Mouse (Mus musculus): ENCODE data around the gene Hic2. TPM values are rescaled to one million over a fixed set of nuclear protein-coding genes. Genes with fewer than 3 reads are reported as not detected.

Gene Hic2
- total RNA-seq, 2 experiments from 2014 or later: 4.3 to 4.4 TPM

DNA sequence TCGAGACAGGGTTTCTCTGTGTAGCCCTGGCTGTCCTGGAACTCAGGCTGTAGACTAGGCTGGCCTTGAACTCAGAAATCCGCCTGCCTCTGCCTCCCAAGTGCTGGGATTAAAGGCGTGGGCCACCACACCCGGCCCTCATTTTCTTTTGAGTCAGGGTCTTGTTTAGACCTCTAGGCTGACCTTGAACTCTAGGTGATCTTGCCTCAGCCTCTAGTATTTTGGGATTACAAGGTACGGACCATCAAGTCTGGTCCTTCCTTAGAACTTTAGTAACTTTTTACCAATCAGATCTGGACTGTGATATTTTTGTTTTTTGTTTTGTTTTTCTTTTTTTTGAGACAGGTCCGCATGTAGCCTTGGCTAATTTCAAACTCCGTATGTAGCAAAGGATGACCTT lies 42.3 kb downstream of the Hic2 start, which contains the start of gene Tmem191c:
Gene Tmem191c (plus strand): TSS at position 357 of the 400 bp plus-strand sequence.
- DNase-seq (ENCODE audit: low spot score in 2 of 2): no peak

DNA sequence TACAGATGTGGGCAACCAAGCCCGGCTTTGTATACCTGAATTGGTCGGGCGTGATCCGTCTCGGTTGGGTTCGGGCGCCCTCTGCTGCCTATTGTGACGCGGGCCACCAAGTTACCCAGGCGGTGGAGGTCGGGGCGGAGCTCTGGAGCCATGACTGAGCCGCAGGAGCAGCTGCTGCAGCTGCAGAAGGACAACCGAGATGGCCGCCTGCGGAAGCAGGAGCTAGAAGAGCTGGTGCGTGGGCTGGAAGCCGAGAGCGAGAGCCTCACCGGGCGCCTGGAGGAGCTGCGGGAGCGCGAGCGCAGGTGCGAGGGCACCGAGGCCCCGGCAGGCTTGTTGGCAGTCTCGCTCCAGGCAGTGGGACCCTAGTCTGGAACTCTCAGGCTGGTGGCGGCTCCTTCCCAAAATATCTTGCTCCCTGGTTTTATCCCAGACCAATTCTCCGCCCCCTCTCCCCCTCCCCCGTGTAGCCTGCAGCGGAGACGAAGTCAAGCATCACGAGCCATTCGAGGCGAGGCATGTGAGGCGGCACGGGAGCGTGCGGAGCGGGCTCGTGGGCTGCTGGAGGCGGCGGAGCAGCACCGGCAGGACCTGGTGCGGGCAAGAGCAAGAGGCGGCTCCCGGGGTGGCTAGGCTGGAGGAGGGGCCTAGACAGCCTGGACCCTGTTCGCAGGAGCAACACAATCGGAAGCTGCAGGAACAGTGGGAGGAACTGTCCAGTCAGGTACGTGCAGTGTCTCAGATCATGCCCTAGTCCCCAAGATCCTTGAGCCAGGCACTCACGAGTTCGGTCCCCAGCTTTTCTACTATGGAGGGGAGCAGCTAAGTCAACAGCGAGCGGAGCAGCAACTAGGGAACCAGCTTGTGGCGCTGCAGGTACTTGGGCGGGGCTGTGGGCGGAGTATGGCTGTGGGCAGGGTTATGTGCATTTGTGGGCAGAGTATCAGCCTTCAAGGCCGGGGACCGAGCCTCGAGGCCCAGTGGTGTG lies 43.1 kb downstream of the Hic2 start:
- DNase-seq (ENCODE audit: low spot score in 2 of 2): peak; percentile 91 to 92

DNA sequence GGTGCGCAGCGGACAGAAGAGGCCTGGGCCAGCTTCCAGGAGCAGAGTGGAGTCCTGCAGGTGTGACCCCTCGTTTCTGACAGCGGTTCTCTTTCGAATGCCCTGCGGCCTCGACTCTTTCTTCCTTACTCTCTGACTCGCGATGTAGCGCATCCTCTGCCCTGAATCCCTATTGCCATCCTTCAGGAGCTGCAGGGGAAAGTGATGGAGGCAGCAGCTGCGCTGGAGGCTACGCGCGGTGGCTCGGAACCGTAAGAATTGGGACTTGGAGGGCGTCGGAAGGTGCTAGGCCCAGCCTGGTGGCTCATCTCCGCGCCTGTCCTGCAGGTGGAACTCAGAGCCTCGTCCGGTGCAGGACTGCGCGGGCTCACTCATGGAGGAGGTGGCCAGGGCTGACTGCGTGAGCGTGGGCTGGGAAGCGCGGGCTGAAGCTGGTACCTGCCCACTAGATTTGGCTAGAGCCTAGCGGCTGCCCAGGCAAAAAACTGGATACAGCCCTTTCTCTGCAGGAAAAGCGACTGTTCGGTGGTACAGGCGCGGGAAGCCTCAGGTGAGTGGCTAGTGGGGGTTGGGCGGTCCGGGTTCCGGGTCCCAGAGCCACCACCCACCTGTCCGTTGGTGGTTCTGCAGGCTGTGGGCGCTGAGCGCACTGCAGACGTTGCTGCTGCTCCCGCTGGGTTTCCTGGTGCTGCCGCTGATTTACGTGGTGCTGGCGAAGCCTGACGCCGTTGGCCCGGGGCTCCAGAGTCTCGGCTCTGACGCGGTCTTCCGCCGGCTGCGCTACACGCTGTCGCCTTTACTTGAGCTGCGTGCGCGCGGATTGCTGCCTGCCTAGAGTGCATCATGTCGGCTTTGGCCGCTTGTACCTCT lies 44.2 kb downstream of the Hic2 start:
- peak; percentile 49 to 65 for DNase-seq (ENCODE audit: low spot score in 2 of 2)

DNA sequence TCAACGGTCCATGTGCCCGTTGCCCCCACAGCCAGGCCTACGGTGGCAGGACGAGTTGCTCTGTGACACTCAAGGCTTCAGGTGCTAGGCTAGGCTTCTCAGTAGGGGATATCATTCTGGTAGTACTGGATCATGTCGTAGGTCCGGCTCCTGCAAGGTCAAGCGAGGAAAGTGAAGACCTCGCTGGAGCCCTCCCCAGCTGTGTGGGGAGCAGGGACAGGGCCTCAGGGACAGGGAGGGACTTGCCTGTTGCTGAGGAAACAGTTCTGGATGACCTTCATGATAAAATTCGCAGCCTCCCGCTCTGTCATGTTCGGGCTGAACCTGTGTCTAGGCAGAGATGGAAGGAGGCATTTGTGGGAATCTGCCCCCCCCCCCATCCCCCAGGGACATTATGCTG lies 47.1 kb downstream of the Hic2 start:
- DNase-seq (ENCODE audit: low spot score in 2 of 2): no peak

DNA sequence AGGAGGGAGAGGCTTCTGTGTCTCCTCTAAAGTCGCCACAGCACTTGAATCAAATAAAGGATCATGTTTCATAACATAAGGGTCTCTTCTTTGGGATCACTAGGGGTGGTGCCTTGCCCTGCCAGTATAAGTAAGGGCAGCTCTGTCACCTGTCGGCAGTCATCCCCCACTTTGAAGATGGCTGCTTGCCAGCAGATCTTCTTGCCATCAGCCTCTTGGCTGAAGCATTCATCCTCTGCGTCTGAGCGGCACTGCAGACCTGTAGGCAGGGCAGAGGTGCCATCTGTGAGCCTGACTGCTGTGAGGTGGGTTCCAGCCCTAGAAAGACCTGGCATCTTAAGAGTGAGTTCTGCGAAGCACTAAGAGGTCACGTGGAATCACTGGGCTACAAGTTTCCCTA lies 49.8 kb downstream of the Hic2 start:
- no peak for DNase-seq (ENCODE audit: low spot score in 2 of 2)

DNA sequence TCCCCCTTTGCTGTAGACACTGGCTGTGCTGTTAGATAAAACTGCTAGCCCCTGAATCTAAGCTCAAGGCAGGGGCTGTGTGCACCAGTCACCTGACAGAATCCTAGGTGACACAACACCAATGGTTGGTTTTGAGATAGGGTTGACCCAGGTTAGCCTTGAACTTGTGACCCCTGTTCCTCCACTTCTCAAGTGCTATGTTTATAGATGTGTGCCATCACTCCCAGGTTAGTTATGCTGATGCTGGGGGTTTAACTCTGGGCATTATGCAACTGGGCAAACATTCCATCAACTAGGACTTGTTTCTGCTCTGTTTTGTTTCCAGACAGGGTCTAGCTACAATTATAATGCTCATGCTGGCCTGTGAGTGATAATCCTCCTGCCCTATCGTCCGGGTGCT lies 53.7 kb downstream of the Hic2 start:
- no peak for DNase-seq (ENCODE audit: low spot score in 2 of 2)

DNA sequence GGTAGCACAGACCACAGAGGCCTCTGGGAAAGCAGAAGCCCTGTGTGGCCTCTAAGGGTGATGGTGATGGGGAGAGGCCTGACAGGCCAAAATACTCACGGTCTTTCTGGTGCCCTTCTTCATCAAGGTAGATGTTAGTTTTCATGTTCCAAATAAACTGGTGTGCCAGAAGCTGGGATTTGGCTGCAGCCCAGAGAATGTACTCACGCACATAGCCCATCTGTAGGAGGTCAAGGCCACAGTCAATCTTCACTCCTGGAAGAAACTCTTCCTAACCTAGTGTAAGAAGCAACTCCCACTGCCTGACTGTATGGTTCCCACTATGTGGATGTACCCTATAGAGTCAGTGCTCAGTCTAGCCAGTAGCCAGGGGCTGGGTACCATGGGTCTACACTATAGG lies 57.6 kb downstream of the Hic2 start:
- no peak for DNase-seq (ENCODE audit: low spot score in 2 of 2)

DNA sequence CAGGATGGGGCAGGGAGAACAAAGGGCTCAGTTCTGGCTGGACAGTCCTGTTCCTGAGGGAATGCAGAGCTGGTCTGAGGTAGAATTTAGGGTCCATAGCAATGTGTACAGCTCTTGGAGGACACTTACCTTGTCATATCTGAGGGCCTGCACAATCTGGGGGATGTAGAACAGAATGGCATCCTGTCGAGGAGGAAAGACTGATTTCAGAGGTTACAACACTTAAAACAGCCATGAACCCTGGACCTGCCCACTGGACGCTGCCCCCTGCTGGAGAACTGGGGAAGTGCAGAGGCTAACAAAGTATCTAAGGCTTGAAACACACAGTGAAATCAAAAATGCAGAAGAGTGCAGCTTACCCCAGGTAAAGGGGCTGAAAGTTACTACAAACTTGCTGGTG lies 59.4 kb downstream of the Hic2 start:
- DNase-seq (ENCODE audit: low spot score in 2 of 2): peak in 1 of 2 experiments; percentile 52

DNA sequence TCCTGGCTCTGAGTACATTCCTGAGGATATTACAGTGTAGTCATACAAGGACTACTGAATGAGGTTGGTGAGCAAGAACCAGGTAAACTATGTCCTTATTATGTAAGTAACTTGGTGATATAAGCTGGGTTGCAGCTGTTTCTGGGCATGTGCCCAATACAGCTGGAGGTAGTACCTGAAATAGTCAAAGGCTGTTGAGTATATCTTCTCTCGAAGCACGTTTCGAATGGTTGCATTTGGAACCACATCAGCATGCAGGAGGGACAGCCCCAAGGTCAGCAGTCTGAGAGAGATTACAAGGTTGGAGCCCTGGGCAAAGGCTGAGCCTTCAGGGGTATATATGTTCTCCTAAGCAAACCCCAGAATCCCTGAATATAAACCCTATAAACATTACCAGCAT lies 67.4 kb downstream of the Hic2 start:
- DNase-seq (ENCODE audit: low spot score in 2 of 2): no peak

DNA sequence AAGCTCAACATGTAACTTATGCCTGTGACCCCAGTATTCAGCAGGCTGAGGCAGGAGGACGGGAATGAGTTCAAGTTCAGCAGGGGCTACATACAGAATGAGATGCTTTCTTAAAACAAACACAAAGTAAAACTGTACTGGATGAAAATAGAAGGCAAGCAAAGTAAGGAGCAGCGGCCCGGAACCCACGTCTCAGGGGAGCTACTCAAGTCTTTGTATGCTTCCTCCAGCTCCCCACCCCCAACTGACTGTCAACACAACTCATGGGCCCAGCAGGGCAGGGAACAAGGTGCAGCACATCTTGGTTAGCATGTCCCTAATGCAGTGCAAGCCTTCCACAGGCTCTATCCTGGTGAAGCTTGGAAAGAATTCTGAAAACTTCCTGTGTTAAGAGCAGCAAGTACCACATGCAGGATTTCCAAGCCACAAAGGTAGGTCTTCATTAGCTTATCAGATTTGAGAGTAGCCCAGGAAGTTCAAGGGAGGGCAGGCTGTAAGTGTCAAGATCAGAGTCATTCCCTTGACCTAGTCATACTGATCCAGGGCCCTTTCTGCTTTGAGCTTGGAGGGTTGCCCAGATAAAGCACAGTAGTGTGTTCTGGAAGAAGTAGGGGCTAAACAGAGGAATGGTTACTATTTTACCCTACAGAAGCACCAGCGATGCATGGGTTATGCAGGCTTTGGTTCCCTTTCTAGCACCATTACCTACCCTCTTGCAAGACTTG lies 70.3 kb downstream of the Hic2 start:
- DNase-seq (ENCODE audit: low spot score in 2 of 2): no peak

DNA sequence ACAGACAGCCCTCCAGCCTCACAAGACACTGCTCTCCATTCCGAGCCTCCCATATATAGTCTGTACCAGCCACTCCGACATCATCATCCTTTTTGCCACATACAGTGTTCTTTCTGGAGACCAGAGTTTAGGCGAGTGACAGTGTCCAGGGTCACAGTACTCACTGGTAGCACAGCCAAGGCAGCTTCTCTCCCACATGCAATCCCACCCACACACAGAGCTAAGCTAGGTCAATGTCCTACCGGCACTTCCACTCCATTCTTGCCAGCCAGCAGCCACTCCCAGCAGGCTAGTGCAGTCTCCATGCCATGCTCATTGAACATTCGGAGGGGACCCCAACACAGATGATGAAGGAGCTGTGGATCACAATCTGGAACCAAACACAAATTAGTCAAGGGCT lies 74.1 kb downstream of the Hic2 start:
- no peak for DNase-seq (ENCODE audit: low spot score in 2 of 2)

DNA sequence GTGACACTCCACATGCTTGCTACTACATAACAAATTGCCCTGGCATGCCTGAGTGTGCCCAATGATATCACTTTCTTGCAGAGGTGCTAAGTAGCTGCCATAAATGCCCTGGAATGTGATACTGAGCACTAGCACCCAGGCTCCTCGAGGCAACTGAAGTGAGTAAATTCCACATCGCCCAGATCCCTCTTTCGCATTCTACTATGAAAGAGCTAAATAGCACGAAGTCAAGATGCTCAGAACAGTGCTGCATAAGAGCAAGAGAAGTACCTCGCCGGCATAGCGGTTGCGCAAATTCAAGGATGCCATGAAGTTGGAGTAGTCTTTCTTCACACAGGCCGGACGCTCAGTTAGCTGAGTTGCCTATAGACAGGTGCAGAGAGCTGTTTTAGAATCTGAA lies 75.7 kb downstream of the Hic2 start:
- no peak for DNase-seq (ENCODE audit: low spot score in 2 of 2)

DNA sequence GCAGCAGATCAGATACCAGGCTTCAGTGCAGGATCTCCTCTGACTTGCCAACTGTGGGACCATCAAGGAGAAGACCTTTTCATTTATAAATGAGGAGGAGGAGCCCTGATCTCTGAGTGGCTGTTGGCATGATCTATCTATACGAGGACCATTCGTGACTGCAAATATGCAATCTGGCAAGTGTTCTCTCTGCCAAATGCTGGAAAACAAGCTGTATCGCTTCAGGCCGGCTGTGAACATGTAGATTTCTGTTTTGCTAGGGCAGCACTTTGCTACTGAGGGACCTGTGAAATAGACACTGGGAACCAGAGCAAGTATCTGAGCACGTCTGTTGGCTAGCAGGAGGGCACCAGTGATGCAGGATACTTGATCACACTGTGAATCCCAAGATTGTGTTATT lies 79.2 kb downstream of the Hic2 start:
- DNase-seq (ENCODE audit: low spot score in 2 of 2): no peak

Other genes with a start within 250 kb of the Hic2 start
- 10 to 100 TPM; 40.6 to 50.1 TPM for gene Ypel1, start 163.9 kb upstream of the Hic2 start, total RNA-seq (2021)
- 10 to 100 TPM; 89.8 to 89.9 TPM for gene Ppil2, start 122.3 kb upstream of the Hic2 start, total RNA-seq (2021)
- gene 2610318N02Rik, start 108.4 kb upstream of the Hic2 start, total RNA-seq (2021): 1 to 10 TPM in 1 of 2 experiments, under 1 TPM in 1; 0.97 to 1.2 TPM
- 10 to 100 TPM; 15.8 to 24.9 TPM for gene Sdf2l1, start 101.2 kb upstream of the Hic2 start, total RNA-seq (2021)
- gene Ydjc, start 89.0 kb upstream of the Hic2 start, total RNA-seq (2021): 10 to 100 TPM; 33.6 to 34.8 TPM
- gene Ccdc116, start 86.3 kb upstream of the Hic2 start, total RNA-seq (2021): 1 to 10 TPM; 3.0 to 3.3 TPM
- gene Ube2l3, start 30.9 kb upstream of the Hic2 start, total RNA-seq (2021): 100 to 1,000 TPM; 157 to 159 TPM
- 1 to 10 TPM; 2.5 to 3.1 TPM for gene Rimbp3, start 25.0 kb upstream of the Hic2 start, total RNA-seq (2021)
- gene Tmem191c, start 42.5 kb downstream of the Hic2 start, total RNA-seq (2021): 100 to 1,000 TPM in 1 of 2 experiments, 10 to 100 TPM in 1; 86.7 to 100 TPM
- under 1 TPM; 0.60 to 0.92 TPM for gene Serpind1, start 97.8 kb downstream of the Hic2 start, total RNA-seq (2021)
- gene Snap29, start 172.4 kb downstream of the Hic2 start, total RNA-seq (2021): 10 to 100 TPM; 27.3 to 31.2 TPM
- gene Pi4ka, start 172.7 kb downstream of the Hic2 start, total RNA-seq (2021): 100 to 1,000 TPM; 222 to 236 TPM
- gene Crkl, start 218.4 kb downstream of the Hic2 start, total RNA-seq (2021): 10 to 100 TPM; 37.3 to 37.4 TPM